Mouse (Mus musculus) olfactory bulb, adult 2 months (tissue): Measurements from ENCODE around the gene Ssbp4. TPM values are rescaled to one million over a fixed set of nuclear protein-coding genes. Genes with fewer than 3 reads are reported as not detected.

Experiments used
- H3K27ac ChIP-seq: fragments of 200-500 bp; 2 replicates; pipeline ENCODE4 v1.5.1; 2012; ENCODE audit warnings: low read depth, low read length; ENCODE audit not compliant: insufficient read depth
- H3K4me1 ChIP-seq: fragments of 200-500 bp; 2 replicates; pipeline ENCODE4 v1.6.1; 2012; ENCODE audit warnings: low read length; ENCODE audit not compliant: control insufficient read depth, insufficient read depth
- H3K4me3 ChIP-seq: fragments of 200-500 bp; 2 replicates; pipeline ENCODE4 v1.5.1; 2012; ENCODE audit warnings: mild to moderate bottlenecking, low read depth, low read length, moderate library complexity; ENCODE audit not compliant: insufficient read depth
- CTCF ChIP-seq: fragments of 200-500 bp; IDR thresholded peaks from 2 replicates; pipeline ENCODE4 v1.5.1; 2012; ENCODE audit warnings: low read depth, mild to moderate bottlenecking, low read length, moderate library complexity; ENCODE audit not compliant: insufficient read depth
- POLR2A ChIP-seq: fragments of 200-500 bp; IDR thresholded peaks from 2 replicates; pipeline ENCODE4 v1.6.1; 2012; ENCODE audit warnings: mild to moderate bottlenecking, low read depth, low read length, moderate library complexity; ENCODE audit not compliant: insufficient read depth
- WGBS: fragments of 180-500 bp; shearing (Covaris S2); methylation state at CpG from one replicate; pipeline ENCODE4 v1.1.7; 2018; 5-methylcytosine and 5-hydroxymethylcytosine counted together
- polyA plus RNA-seq: library from polyadenylated mRNA; stranded (reverse); fragments of >200 nt; gene quantifications from 2 replicates; pipeline ENCODE4 v1.2.4, GENCODE M21; 2012; ENCODE audit warnings: low replicate concordance; ENCODE audit not compliant: missing spikeins, insufficient read depth, insufficient read length

Gene Ssbp4
- polyA plus RNA-seq, 1 experiment, result not detected

GRCm38 (mm10) chr8:70610796-70611771, 2.4 kb upstream of the Ssbp4 start:
- H3K4me1 ChIP-seq, result peaks cover 52% of the 10 kb centered on the region
- H3K27ac ChIP-seq, result peak overlapping the region; percentile 76
- H3K4me3 ChIP-seq, result peak overlapping the region; percentile 36
- WGBS, result 1% methylated on average over 54 of the region's 54 CpGs
- peak; percentile 82 for TF ChIP-seq CTCF
- no peak for TF ChIP-seq POLR2A

- under 1% methylated on average over 44 of the region's 45 CpGs for WGBS
- TF ChIP-seq POLR2A (0 out of 2 replicates have a peak, but pooled peaks have one; percentile 17), CTCF (no peak)
- Histone ChIP-seq H3K4me3 (peak overlapping the region; percentile 44), H3K27ac (peak overlapping the region; percentile 93), H3K4me1 (peaks cover 60% of the 10 kb centered on the region)
Observed at GRCm38 (mm10) chr8:70609849-70610795, 1.4 kb upstream of the Ssbp4 start.

- under 1% methylated on average over 36 of the region's 39 CpGs for WGBS
- H3K4me1 ChIP-seq, result peaks cover 67% of the 10 kb centered on the region
- no peak for TF ChIP-seq CTCF
- TF ChIP-seq POLR2A, result no peak
- peak overlapping the region; percentile 93 for H3K27ac ChIP-seq
- peak overlapping the region; percentile 44 for H3K4me3 ChIP-seq
Observed at GRCm38 (mm10) chr8:70609368-70609848, 736 bp upstream of the Ssbp4 start.

DNA sequence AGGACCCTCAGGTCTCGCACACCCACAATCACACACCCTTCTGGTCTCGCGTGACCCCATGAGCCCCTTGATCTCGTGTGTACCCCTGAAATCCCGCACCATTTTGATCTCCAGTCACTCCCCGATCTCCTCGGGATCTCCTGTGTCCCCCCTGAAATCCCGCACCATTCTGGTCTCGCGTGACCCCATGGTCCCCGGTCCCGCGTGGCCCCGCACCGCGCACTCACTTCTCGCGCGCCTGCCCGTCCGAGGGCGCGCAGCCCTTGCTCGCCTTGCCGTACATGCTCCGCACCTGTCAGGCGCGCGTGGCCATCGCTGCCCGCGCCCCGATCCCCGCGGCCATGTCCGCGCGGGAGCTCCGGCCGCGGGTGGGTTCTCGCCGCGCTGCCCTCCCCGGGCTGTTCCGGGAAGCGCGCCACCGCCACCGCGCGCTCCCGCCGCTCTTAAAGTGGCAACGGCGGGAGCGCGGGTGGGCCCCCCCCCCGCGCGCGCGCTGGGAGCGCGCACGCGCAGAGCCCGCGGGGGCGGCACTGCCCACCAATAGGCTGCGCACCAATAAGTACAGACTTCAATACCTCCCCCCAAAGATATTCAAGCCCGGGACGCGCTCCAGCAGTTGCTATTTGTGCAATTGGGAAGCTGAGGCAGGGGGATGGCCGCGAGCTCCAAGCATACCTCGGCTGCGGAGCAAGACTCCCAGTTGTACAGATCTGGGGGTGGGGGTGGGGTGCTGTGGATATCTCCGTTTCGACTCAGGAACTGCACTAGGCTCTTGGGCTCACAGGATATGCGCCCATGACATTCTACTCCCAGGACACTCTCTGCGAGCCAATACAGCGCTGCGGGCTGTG, 549 bp downstream of the Ssbp4 start:
- under 1% methylated on average over 84 of the region's 84 CpGs for WGBS
- Histone ChIP-seq H3K4me1 (peaks cover 72% of the 10 kb centered on the region), H3K27ac (peak overlapping the region; percentile 85), H3K4me3 (peak overlapping the region; percentile 87)
- peak; percentile 95; the same call in 1 of the 2 replicates for TF ChIP-seq POLR2A
- no peak for TF ChIP-seq CTCF

GRCm38 (mm10) chr8:70607603-70607897, 1.1 kb downstream of the Ssbp4 start:
- TF ChIP-seq POLR2A (no peak), CTCF (no peak)
- Histone ChIP-seq H3K27ac (peak overlapping the region; percentile 85), H3K4me1 (peaks cover 73% of the 10 kb centered on the region), H3K4me3 (peak overlapping the region; percentile 87)
- 17% methylated on average over 6 of the region's 6 CpGs for WGBS

GRCm38 (mm10) chr8:70606780-70607602, 1.7 kb downstream of the Ssbp4 start:
- 60% methylated on average over 18 of the region's 18 CpGs for WGBS
- H3K27ac ChIP-seq, result peak overlapping the region; percentile 85; the same call in 1 of the 2 replicates
- H3K4me1 ChIP-seq, result peaks cover 79% of the 10 kb centered on the region
- H3K4me3 ChIP-seq, result peak overlapping the region; percentile 87
- peak; percentile 29; the same call in 1 of the 2 replicates for TF ChIP-seq CTCF
- TF ChIP-seq POLR2A, result no peak
